9 mouse cellular contexts compared by ENCODE assay signal in the genomic region with DNA sequence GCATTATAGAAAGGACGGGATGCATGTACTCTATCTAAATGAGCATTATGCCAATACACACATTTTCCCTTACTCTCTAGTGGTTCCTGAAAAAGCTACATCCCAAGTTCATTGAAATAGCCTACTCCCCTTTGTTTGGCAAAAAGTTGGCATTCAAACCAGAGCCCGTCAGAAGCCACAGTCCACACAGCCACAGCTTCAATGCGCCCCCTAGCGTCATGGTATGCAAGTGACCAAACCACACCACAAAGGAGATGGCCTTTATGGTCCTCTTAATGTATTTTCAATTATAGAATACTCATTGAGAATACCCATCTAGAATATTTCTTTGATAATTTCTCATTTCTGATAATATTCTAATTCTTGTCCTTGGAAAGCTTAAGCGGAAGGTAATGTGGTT.
A peak's percentile ranks its signal among the peaks of the same experiment; 100 is the strongest.
DNase-seq lines count a peak whose midpoint lies in the region; ATAC-seq and TF ChIP-seq lines count a peak whose summit lies in the region.
"Had no signal": no experiment of that assay in that cellular context is flagged by ENCODE, and none has a peak within 500 bp of the region (broad histone marks: within the 10 kb centered on the region; RNA-seq: fewer than 3 reads in every experiment).

No protein-coding gene starts in this region.

- H3K36me3 ChIP-seq in intestine, postnatal 0 days (ENCODE audit: control insufficient read depth, insufficient read depth), result no peaks in the 10 kb centered on the region
- no peaks in the 10 kb centered on the region for H3K36me3 ChIP-seq in intestine, embryonic 16.5 days (ENCODE audit: control insufficient read depth, insufficient read depth, low read length)
- no peaks in the 10 kb centered on the region for H3K36me3 ChIP-seq in MEL (ENCODE audit: control insufficient read depth in 1 of 2, insufficient read depth in 2 of 2, low read length in 2 of 2)
- no peaks in the 10 kb centered on the region for H3K36me3 ChIP-seq in forebrain, embryonic 15.5 days
- H3K36me3 ChIP-seq: embryonic facial prominence, embryonic 12.5 days had no signal

- H3K4me3 ChIP-seq in intestine, postnatal 0 days (ENCODE audit: low read depth, low read length), result no peak overlapping the region
- no peak overlapping the region for H3K4me3 ChIP-seq in intestine, embryonic 16.5 days (ENCODE audit: low read length)
- no peak overlapping the region for H3K4me3 ChIP-seq in MEL (ENCODE audit: control insufficient read depth in 1 of 2, insufficient read depth in 1 of 2, low read depth in 2 of 2, low read length in 2 of 2)
- no peak overlapping the region for H3K4me3 ChIP-seq in forebrain, embryonic 15.5 days
- H3K4me3 ChIP-seq: embryonic facial prominence, embryonic 12.5 days had no signal

- no peak overlapping the region for H3K4me2 ChIP-seq in intestine, postnatal 0 days (replicated peaks; ENCODE audit: low read depth)
- H3K4me2 ChIP-seq in intestine, embryonic 16.5 days (ENCODE audit: low read depth, low read length), result no peak overlapping the region
- no peak overlapping the region for H3K4me2 ChIP-seq in forebrain, embryonic 15.5 days (replicated peaks)
- H3K4me2 ChIP-seq: embryonic facial prominence, embryonic 12.5 days had no signal

- no peak for ATAC-seq in intestine, postnatal 0 days
- no peak for ATAC-seq in intestine, embryonic 16.5 days
- ATAC-seq in forebrain, embryonic 15.5 days (replicated peaks), result peak; percentile 71; the same call in 1 of the 2 replicates

- WGBS in intestine, postnatal 0 days, result 39% methylated on average over 5 of the region's 5 CpGs
- WGBS in intestine, embryonic 16.5 days, result 41% methylated on average over 5 of the region's 5 CpGs
- 28% methylated on average over 5 of the region's 5 CpGs for WGBS in forebrain, embryonic 15.5 days

- H3K4me1 ChIP-seq in intestine, postnatal 0 days (replicated peaks; ENCODE audit: control insufficient read depth, insufficient read depth, low read length), result no peaks in the 10 kb centered on the region
- no peaks in the 10 kb centered on the region for H3K4me1 ChIP-seq in intestine, embryonic 16.5 days (ENCODE audit: control insufficient read depth, insufficient read depth, low read length)
- no peaks in the 10 kb centered on the region for H3K4me1 ChIP-seq in MEL (ENCODE audit: control insufficient read depth in 1 of 2, insufficient read depth in 2 of 2, low read length in 2 of 2)
- H3K4me1 ChIP-seq in forebrain, embryonic 15.5 days, result no peaks in the 10 kb centered on the region
- H3K4me1 ChIP-seq: embryonic facial prominence, embryonic 12.5 days had no signal

- no peaks in the 10 kb centered on the region for H3K79me2 ChIP-seq in MEL (ENCODE audit: control insufficient read depth, insufficient read depth, low read length, poor library complexity)

- no peak for TF ChIP-seq EP300 in MEL (IDR thresholded peaks at IDR 0.05; ENCODE audit: low read depth in 1 of 2, low read length in 2 of 2)

- H3K27me3 ChIP-seq in intestine, postnatal 0 days (replicated peaks; ENCODE audit: control insufficient read depth, insufficient read depth, low read length), result no peaks in the 10 kb centered on the region
- H3K27me3 ChIP-seq in intestine, embryonic 16.5 days (replicated peaks; ENCODE audit: control insufficient read depth, insufficient read depth, low read length), result no peaks in the 10 kb centered on the region
- H3K27me3 ChIP-seq in MEL (ENCODE audit: control insufficient read depth in 1 of 2, insufficient read depth in 2 of 2, low read length in 2 of 2), result no peaks in the 10 kb centered on the region
- H3K27me3 ChIP-seq in forebrain, embryonic 15.5 days, result no peaks in the 10 kb centered on the region
- H3K27me3 ChIP-seq: embryonic facial prominence, embryonic 12.5 days had no signal

- TF ChIP-seq RAD21 in MEL (IDR thresholded peaks at IDR 0.05; ENCODE audit: low read depth, low read length), result peak; percentile 36

- no peak overlapping the region for H3K27ac ChIP-seq in intestine, postnatal 0 days (ENCODE audit: low read depth, low read length)
- no peak overlapping the region for H3K27ac ChIP-seq in intestine, embryonic 16.5 days (ENCODE audit: low read length)
- no peak overlapping the region for H3K27ac ChIP-seq in MEL (ENCODE audit: control insufficient read depth, low read depth, low read length)
- no peak overlapping the region for H3K27ac ChIP-seq in forebrain, embryonic 15.5 days (replicated peaks)
- H3K27ac ChIP-seq: embryonic facial prominence, embryonic 12.5 days had no signal

- peak; percentile 35 for DNase-seq in MEL (ENCODE audit: low read depth, low spot score)
- peak; percentile 44 for DNase-seq in cerebellum, adult 11 months
- peak; percentile 9 for DNase-seq in layer of hippocampus, adult 9-10 months (ENCODE audit: low spot score)
- peak; percentile 66 for DNase-seq in lung, postnatal 36 days
- no peak for DNase-seq in spleen, postnatal 36 days (ENCODE audit: low spot score in 2 of 2)

- TF ChIP-seq POLR2A in MEL (IDR thresholded peaks at IDR 0.05; ENCODE audit: control insufficient read depth in 1 of 2, insufficient read depth in 1 of 2, low read depth in 1 of 2, low read length in 2 of 2, poor library complexity in 1 of 2), result no peak

- TF ChIP-seq CTCF in intestine, postnatal 0 days (IDR thresholded peaks at IDR 0.05; ENCODE audit: low read depth), result peak; percentile 74
- TF ChIP-seq CTCF in MEL (IDR thresholded peaks at IDR 0.05 in 2 of 3, conservative IDR thresholded peaks at IDR 0.05 in 1 of 3; ENCODE audit: control insufficient read depth in 1 of 3, insufficient read depth in 1 of 3, low read depth in 2 of 3, low read length in 3 of 3, poor library complexity in 1 of 3, severe bottlenecking in 1 of 3), result peak; percentile 57 to 76 (median 60)

- no peak overlapping the region for H3K9ac ChIP-seq in intestine, postnatal 0 days (ENCODE audit: low read depth, low read length)
- H3K9ac ChIP-seq in intestine, embryonic 16.5 days (ENCODE audit: low read depth, low read length), result no peak overlapping the region
- no peak overlapping the region for H3K9ac ChIP-seq in MEL (ENCODE audit: control insufficient read depth, low read depth, low read length, poor library complexity, severe bottlenecking)
- no peak overlapping the region for H3K9ac ChIP-seq in forebrain, embryonic 15.5 days (replicated peaks)
- H3K9ac ChIP-seq: embryonic facial prominence, embryonic 12.5 days had no signal

- H3K9me3 ChIP-seq in intestine, postnatal 0 days (ENCODE audit: control insufficient read depth), result no peaks in the 10 kb centered on the region
- no peaks in the 10 kb centered on the region for H3K9me3 ChIP-seq in intestine, embryonic 16.5 days (ENCODE audit: control insufficient read depth, low read length)
- no peaks in the 10 kb centered on the region for H3K9me3 ChIP-seq in MEL (replicated peaks; ENCODE audit: insufficient read depth, low read length)
- no peaks in the 10 kb centered on the region for H3K9me3 ChIP-seq in forebrain, embryonic 15.5 days
- H3K9me3 ChIP-seq: embryonic facial prominence, embryonic 12.5 days had no signal

TF ChIP-seq in MEL, 35 proteins besides CTCF, POLR2A, EP300 and RAD21:
- TF ChIP-seq E2F4 (IDR thresholded peaks at IDR 0.05; ENCODE audit: borderline replicate concordance, low read depth, low read length) (no peak), HCFC1 (IDR thresholded peaks at IDR 0.05; ENCODE audit: low read depth, low read length) (no peak), GABPA (IDR thresholded peaks at IDR 0.05; ENCODE audit: low read depth, low read length) (no peak), UBTF (IDR thresholded peaks at IDR 0.05; ENCODE audit: borderline replicate concordance, insufficient read depth, low read depth, low read length) (no peak), SIN3A (IDR thresholded peaks at IDR 0.05; ENCODE audit: low read length) (no peak), SMC3 (IDR thresholded peaks at IDR 0.05; ENCODE audit: low read depth, low read length) (peak; percentile 57)

Comparison
In these comparisons a context has a peak if more than half of its experiments do, and no peak if none do; other contexts are left out.
1. DNase-seq: peak in MEL (single experiment), cerebellum, adult 11 months (single experiment), layer of hippocampus, adult 9-10 months (single experiment) and lung, postnatal 36 days (single experiment); none in spleen, postnatal 36 days (0 of 2).